Mouse (Mus musculus): ENCODE measurements around the gene Kcnma1. TPM values are rescaled to one million over a fixed set of nuclear protein-coding genes. Genes with fewer than 3 reads are reported as not detected.

Gene Kcnma1
- polyA plus RNA-seq, 1 experiment from 2014 or later, result 0.38 TPM

DNA sequence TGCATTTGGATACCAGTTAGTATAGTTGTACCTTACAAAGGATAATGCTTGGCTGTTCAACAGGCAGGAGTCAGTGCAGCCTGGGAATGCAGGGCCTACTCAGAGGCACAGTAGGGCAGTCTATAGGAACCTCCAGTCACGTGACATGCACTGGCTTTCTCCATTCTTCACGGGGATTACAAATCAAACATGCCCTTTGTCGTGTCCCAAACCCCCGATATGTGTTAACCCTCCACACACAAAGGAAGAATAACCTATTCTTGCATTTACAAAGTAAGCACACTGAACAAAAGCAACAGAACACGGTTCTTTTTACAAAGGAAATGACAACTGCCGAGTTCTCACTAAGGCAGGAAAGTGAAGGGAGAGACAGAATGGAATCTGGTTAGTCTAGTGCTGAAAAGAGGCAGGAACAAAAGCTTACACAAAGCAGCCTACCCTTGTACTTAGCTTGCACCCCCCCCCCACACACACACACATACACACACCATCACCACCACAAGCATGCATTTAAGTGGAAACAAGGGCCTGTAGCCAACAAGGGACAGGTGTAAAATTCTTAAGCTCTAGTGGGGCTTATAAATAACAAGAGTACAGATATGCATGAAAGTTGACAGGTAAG lies 421.4 kb downstream of the Kcnma1 start:
- no peak overlapping the region for H3K4me2 ChIP-seq (ENCODE audit: low read depth, low read length)
- WGBS, result 38% methylated on average over 6 of the region's 6 CpGs
- 0 out of 2 replicates have a peak, but pooled peaks cover 2% of the 10 kb centered on the region for H3K27me3 ChIP-seq (ENCODE audit: control insufficient read depth, insufficient read depth, low read length)
- no peak overlapping the region for H3K4me3 ChIP-seq (ENCODE audit: low read length)
- no peaks in the 10 kb centered on the region for H3K36me3 ChIP-seq (ENCODE audit: control insufficient read depth, insufficient read depth)
- no peak overlapping the region for H3K9ac ChIP-seq (ENCODE audit: low read length)
- ATAC-seq (replicated peaks; ENCODE audit: extremely low read depth, insufficient read depth, low FRiP score), result no peak
- H3K9me3 ChIP-seq (replicated peaks; ENCODE audit: control insufficient read depth, low read length), result no peaks in the 10 kb centered on the region
- peaks cover 22% of the 10 kb centered on the region for H3K4me1 ChIP-seq (ENCODE audit: control insufficient read depth, insufficient read depth, low read length)
- H3K27ac ChIP-seq (ENCODE audit: low read length), result 0 out of 2 replicates have a peak overlapping the region, but pooled peaks have one; percentile 15

DNA sequence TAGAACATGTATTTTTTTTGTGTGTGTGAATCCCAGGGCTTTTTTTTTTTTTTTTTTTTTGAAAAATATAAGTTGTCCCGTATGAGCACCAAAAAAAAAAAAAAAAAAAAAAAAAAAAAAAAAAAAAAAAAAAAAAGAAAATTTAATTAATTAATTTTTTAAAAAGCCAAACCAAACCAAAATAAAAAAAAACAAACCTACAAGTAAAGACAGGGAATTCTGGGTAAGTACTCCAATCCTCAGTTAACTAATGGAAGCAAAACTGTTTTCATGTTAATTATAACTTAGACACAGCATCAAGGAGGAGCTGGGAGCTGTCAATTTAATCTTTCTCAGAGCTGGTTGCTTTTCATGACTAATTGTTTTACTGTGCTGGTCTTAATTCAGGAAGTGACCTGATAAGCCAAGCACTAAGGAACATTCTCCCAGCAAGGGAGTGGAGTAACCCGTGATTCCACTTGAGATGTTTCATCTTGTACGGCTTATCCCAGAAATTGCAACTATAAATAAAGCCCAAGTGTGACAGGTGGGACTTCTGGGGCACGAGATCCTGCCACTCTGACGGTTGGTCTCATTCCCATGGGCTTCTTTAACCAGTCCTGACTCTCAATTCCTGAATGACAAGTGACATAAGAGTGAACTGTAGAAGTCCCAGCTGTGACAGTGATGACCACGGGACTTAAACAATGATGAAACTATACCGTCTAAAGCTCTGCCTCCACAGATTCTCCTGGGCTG lies 424.4 kb downstream of the Kcnma1 start:
- H3K27ac ChIP-seq (ENCODE audit: low read length), result peak overlapping the region; percentile 51
- H3K27me3 ChIP-seq (ENCODE audit: control insufficient read depth, insufficient read depth, low read length), result 0 out of 2 replicates have a peak, but pooled peaks cover 12% of the 10 kb centered on the region
- peaks cover 22% of the 10 kb centered on the region for H3K4me1 ChIP-seq (ENCODE audit: control insufficient read depth, insufficient read depth, low read length)
- no peak overlapping the region for H3K4me3 ChIP-seq (ENCODE audit: low read length)
- ATAC-seq (replicated peaks; ENCODE audit: extremely low read depth, insufficient read depth, low FRiP score), result no peak; the same call in 1 of the 2 replicates
- no peaks in the 10 kb centered on the region for H3K9me3 ChIP-seq (replicated peaks; ENCODE audit: control insufficient read depth, low read length)
- H3K4me2 ChIP-seq (ENCODE audit: low read depth, low read length), result no peak overlapping the region
- H3K36me3 ChIP-seq (ENCODE audit: control insufficient read depth, insufficient read depth), result no peaks in the 10 kb centered on the region
- WGBS, result 31% methylated on average over 7 of the region's 7 CpGs
- no peak overlapping the region for H3K9ac ChIP-seq (ENCODE audit: low read length)

DNA sequence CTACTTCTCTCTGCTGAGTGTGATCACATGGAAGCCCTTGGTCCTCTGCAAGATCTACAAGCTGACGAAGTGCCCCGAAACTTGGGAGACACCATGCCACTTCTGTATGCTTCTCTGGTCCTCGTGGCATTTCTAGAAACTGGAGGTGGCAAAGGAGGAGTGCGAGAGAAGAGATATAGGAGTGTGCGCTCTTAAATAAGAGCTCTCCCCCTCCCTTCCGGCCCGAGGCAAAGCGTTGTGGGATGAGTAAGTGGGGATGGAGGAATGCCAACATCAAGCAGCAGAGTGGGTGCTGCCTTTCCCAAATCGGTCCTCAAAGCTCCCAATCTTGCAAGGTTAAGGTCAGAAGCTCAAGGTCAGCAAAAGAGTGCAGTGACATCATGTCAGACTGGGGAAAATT lies 426.8 kb downstream of the Kcnma1 start:
- no peak overlapping the region for H3K4me2 ChIP-seq (ENCODE audit: low read depth, low read length)
- ATAC-seq (replicated peaks; ENCODE audit: extremely low read depth, insufficient read depth, low FRiP score), result no peak
- no peaks in the 10 kb centered on the region for H3K9me3 ChIP-seq (replicated peaks; ENCODE audit: control insufficient read depth, low read length)
- H3K9ac ChIP-seq (ENCODE audit: low read length), result no peak overlapping the region
- H3K4me1 ChIP-seq (ENCODE audit: control insufficient read depth, insufficient read depth, low read length), result peaks cover 12% of the 10 kb centered on the region
- 63% methylated on average over 9 of the region's 9 CpGs for WGBS
- H3K36me3 ChIP-seq (ENCODE audit: control insufficient read depth, insufficient read depth), result no peaks in the 10 kb centered on the region
- H3K27ac ChIP-seq (ENCODE audit: low read length), result no peak overlapping the region
- no peak overlapping the region for H3K4me3 ChIP-seq (ENCODE audit: low read length)
- peaks cover 19% of the 10 kb centered on the region for H3K27me3 ChIP-seq (ENCODE audit: control insufficient read depth, insufficient read depth, low read length)

DNA sequence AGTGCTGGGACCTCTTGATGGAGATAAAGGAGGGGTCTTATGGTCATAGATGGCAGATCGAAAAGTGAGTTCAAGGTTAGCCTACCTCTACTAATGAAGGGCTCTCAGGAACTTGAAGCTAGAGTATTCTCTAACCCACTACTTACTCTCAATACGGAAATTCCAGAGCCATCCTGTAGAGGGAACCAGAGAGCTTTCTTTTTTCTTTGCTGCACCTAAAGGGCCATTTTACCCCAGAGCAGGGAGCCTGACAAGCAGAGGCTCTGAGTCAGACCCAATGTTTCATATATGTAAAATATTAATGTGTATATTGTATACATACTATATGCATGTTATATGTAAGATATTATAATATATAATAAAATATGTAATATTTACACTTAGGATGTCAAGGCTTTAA lies 431.1 kb downstream of the Kcnma1 start:
- H3K9me3 ChIP-seq (replicated peaks; ENCODE audit: control insufficient read depth, low read length), result no peaks in the 10 kb centered on the region
- H3K4me1 ChIP-seq (ENCODE audit: control insufficient read depth, insufficient read depth, low read length), result no peaks in the 10 kb centered on the region
- WGBS, result 22% methylated on average over 2 of the region's 2 CpGs
- ATAC-seq (replicated peaks; ENCODE audit: extremely low read depth, insufficient read depth, low FRiP score), result 0 out of 2 replicates have a peak, but pooled peaks have one; percentile 32
- no peak overlapping the region for H3K27ac ChIP-seq (ENCODE audit: low read length)
- H3K9ac ChIP-seq (ENCODE audit: low read length), result no peak overlapping the region
- H3K4me3 ChIP-seq (ENCODE audit: low read length), result no peak overlapping the region
- H3K4me2 ChIP-seq (ENCODE audit: low read depth, low read length), result no peak overlapping the region
- no peaks in the 10 kb centered on the region for H3K36me3 ChIP-seq (ENCODE audit: control insufficient read depth, insufficient read depth)
- peaks cover 44% of the 10 kb centered on the region for H3K27me3 ChIP-seq (ENCODE audit: control insufficient read depth, insufficient read depth, low read length)

DNA sequence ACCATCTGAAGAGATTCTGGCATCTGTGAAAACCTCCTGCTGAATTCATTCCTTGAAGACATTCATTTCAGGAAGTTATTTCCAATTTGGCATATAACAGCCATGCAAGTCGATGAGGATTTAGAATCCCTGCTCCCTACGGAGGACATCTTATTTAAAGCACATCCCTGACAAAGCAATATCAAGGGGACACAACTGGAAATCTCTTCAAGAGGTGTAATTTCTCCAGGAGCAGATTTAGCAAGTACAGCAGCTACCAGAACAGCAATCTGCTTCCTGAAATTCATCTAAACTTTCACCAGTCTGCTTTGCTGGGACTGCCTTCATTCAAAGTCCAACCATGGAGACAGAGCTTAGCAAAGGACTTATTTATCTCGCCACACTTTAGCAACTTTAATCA lies 433.0 kb downstream of the Kcnma1 start:
- Histone ChIP-seq H3K27me3 (ENCODE audit: control insufficient read depth, insufficient read depth, low read length) (peaks cover 45% of the 10 kb centered on the region), H3K4me3 (ENCODE audit: low read length) (no peak overlapping the region), H3K4me2 (ENCODE audit: low read depth, low read length) (no peak overlapping the region), H3K4me1 (ENCODE audit: control insufficient read depth, insufficient read depth, low read length) (no peaks in the 10 kb centered on the region), H3K9me3 (replicated peaks; ENCODE audit: control insufficient read depth, low read length) (no peaks in the 10 kb centered on the region), H3K9ac (ENCODE audit: low read length) (no peak overlapping the region), H3K36me3 (ENCODE audit: control insufficient read depth, insufficient read depth) (no peaks in the 10 kb centered on the region), H3K27ac (ENCODE audit: low read length) (no peak overlapping the region)
- WGBS, result 66% methylated on average over 3 of the region's 3 CpGs
- no peak for ATAC-seq (replicated peaks; ENCODE audit: extremely low read depth, insufficient read depth, low FRiP score)

DNA sequence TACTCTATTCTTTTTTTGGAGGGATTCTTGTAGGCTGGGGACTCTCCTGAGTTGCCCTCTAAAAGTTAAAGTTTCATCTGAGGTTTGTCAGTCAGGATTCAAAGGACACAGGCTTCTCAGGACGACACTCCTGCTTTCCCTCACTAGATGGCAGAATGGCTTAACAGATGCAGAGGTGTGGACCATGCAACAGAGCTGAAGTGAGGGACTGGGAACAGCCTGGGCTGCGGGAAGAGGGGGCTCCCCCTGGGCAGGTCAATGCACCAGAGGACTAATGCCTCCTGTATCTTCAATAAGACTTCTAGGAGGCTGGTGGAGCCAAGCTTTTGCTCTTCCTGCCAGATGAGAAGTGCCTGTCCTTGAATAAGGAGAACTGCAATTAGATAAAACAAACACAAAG lies 438.3 kb downstream of the Kcnma1 start:
- Histone ChIP-seq H3K27me3 (ENCODE audit: control insufficient read depth, insufficient read depth, low read length) (peaks cover 37% of the 10 kb centered on the region), H3K36me3 (ENCODE audit: control insufficient read depth, insufficient read depth) (no peaks in the 10 kb centered on the region), H3K27ac (ENCODE audit: low read length) (no peak overlapping the region), H3K4me1 (ENCODE audit: control insufficient read depth, insufficient read depth, low read length) (no peaks in the 10 kb centered on the region), H3K4me2 (ENCODE audit: low read depth, low read length) (no peak overlapping the region), H3K9me3 (replicated peaks; ENCODE audit: control insufficient read depth, low read length) (no peaks in the 10 kb centered on the region), H3K4me3 (ENCODE audit: low read length) (no peak overlapping the region), H3K9ac (ENCODE audit: low read length) (no peak overlapping the region)
- no peak; the same call in 1 of the 2 replicates for ATAC-seq (replicated peaks; ENCODE audit: extremely low read depth, insufficient read depth, low FRiP score)
- WGBS, result 2% methylated on average over 2 of the region's 2 CpGs

DNA sequence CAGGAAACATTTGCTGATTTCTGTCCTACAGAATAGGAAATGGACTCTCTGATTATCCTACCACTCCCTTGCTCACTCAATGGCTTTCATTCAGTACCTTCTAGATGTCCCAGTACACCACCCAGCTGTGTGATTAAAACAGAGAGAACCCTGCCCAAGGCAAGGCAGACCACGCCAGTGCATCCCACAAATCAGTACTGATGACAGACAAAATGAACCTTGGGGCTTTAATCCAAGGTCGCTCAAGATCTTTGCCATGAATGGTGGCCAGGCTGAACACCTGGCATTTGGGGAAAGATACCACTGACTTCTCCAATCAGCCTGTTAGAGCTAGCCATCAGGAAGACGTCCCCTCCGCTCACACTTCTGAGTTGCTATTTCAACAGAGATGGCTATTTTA lies 440.2 kb downstream of the Kcnma1 start:
- Histone ChIP-seq H3K4me1 (ENCODE audit: control insufficient read depth, insufficient read depth, low read length) (no peaks in the 10 kb centered on the region), H3K4me2 (ENCODE audit: low read depth, low read length) (no peak overlapping the region), H3K4me3 (ENCODE audit: low read length) (no peak overlapping the region), H3K27ac (ENCODE audit: low read length) (no peak overlapping the region), H3K9me3 (replicated peaks; ENCODE audit: control insufficient read depth, low read length) (no peaks in the 10 kb centered on the region), H3K9ac (ENCODE audit: low read length) (no peak overlapping the region), H3K27me3 (ENCODE audit: control insufficient read depth, insufficient read depth, low read length) (peaks cover 25% of the 10 kb centered on the region), H3K36me3 (ENCODE audit: control insufficient read depth, insufficient read depth) (no peaks in the 10 kb centered on the region)
- ATAC-seq (replicated peaks; ENCODE audit: extremely low read depth, insufficient read depth, low FRiP score), result no peak
- 72% methylated on average over 4 of the region's 4 CpGs for WGBS

DNA sequence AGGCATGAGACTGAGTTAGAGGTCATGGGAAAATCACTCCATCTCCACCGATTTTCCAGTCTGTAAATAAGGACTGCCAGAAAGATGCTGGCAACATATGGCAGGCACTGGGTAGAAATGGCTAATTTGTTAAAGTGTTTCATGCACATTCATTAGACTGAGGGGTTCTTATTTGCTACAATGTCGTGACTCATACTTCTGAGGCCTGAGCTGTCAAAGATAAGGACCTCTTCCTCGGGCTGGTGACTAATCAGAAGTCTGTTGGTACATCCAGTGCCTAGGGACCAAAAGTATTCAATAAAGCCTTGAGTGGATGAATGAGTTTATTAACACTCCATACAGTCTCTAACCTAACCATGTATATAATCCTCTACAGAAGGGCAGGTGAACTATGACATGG lies 440.9 kb downstream of the Kcnma1 start:
- Histone ChIP-seq H3K9me3 (replicated peaks; ENCODE audit: control insufficient read depth, low read length) (no peaks in the 10 kb centered on the region), H3K27ac (ENCODE audit: low read length) (no peak overlapping the region), H3K4me2 (ENCODE audit: low read depth, low read length) (no peak overlapping the region), H3K4me3 (ENCODE audit: low read length) (no peak overlapping the region), H3K36me3 (ENCODE audit: control insufficient read depth, insufficient read depth) (no peaks in the 10 kb centered on the region), H3K4me1 (ENCODE audit: control insufficient read depth, insufficient read depth, low read length) (no peaks in the 10 kb centered on the region), H3K27me3 (ENCODE audit: control insufficient read depth, insufficient read depth, low read length) (peaks cover 23% of the 10 kb centered on the region), H3K9ac (ENCODE audit: low read length) (no peak overlapping the region)
- ATAC-seq (replicated peaks; ENCODE audit: extremely low read depth, insufficient read depth, low FRiP score), result no peak
- 37% methylated on average over 3 of the region's 3 CpGs for WGBS

DNA sequence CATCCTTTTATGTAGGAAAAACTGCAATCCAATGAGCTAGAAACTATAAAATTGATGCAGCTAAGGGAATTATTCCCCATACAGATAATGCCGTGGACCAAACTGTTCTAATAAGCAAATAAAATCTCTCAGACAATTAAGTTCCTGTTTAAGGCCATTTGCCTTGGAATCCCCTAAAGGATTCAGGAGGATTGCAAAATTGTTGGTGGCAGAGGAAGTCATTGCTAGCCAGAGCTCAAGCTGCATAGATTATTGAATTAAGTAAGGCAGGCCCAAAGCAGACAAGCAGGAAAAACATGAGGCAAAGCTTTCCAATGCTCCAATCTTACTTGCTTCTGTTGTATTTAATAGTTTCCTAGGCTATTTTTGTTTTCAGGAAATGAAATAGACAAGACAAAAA lies 441.5 kb downstream of the Kcnma1 start:
- ATAC-seq (replicated peaks; ENCODE audit: extremely low read depth, insufficient read depth, low FRiP score), result no peak
- H3K4me1 ChIP-seq (ENCODE audit: control insufficient read depth, insufficient read depth, low read length), result no peaks in the 10 kb centered on the region
- H3K27me3 ChIP-seq (ENCODE audit: control insufficient read depth, insufficient read depth, low read length), result peaks cover 20% of the 10 kb centered on the region
- no peak overlapping the region for H3K27ac ChIP-seq (ENCODE audit: low read length)
- H3K9ac ChIP-seq (ENCODE audit: low read length), result no peak overlapping the region
- no peaks in the 10 kb centered on the region for H3K9me3 ChIP-seq (replicated peaks; ENCODE audit: control insufficient read depth, low read length)
- no peak overlapping the region for H3K4me3 ChIP-seq (ENCODE audit: low read length)
- 62% methylated on average over 1 of the region's 1 CpGs for WGBS
- H3K36me3 ChIP-seq (ENCODE audit: control insufficient read depth, insufficient read depth), result no peaks in the 10 kb centered on the region
- no peak overlapping the region for H3K4me2 ChIP-seq (ENCODE audit: low read depth, low read length)
